ENCODE assay signal across 15 mouse cellular contexts in genomic region chr10:42510141-42510540, GRCm38 (mm10). TPM values are rescaled to one million over a fixed set of nuclear protein-coding genes. Genes with fewer than 3 reads are reported as not detected.
A peak's percentile ranks its signal among the peaks of the same experiment; 100 is the strongest.
DNase-seq lines count a peak whose midpoint lies in the region; ATAC-seq and TF ChIP-seq lines count a peak whose summit lies in the region.
"Had no signal": no experiment of that assay in that cellular context is flagged by ENCODE, and none has a peak within 500 bp of the region (broad histone marks: within the 10 kb centered on the region; RNA-seq: fewer than 3 reads in every experiment).

No protein-coding gene starts in this region.

- H3K9ac ChIP-seq in liver, postnatal 0 days (replicated peaks), result no peak overlapping the region
- H3K9ac ChIP-seq: embryonic facial prominence, embryonic 13.5 days; forebrain, embryonic 12.5 days; hindbrain, embryonic 14.5 days; midbrain, embryonic 13.5 days had no signal

- WGBS in liver, postnatal 0 days (ENCODE audit: insufficient replicate concordance), result 69% methylated on average over 6 of the region's 6 CpGs

- peak; percentile 54 for TF ChIP-seq CTCF in layer of hippocampus, adult 2 months (conservative IDR thresholded peaks at IDR 0.05)
- peak; percentile 64 for TF ChIP-seq CTCF in liver, postnatal 0 days (IDR thresholded peaks at IDR 0.05; ENCODE audit: low read depth)

- peaks cover 17% of the 10 kb centered on the region for H3K4me1 ChIP-seq in liver, postnatal 0 days (ENCODE audit: insufficient read depth)
- H3K4me1 ChIP-seq: embryonic facial prominence, embryonic 13.5 days; forebrain, embryonic 12.5 days had no signal

- no peak for ATAC-seq in liver, postnatal 0 days
- no peak for ATAC-seq in monocyte, adult 5-6 weeks (replicated peaks; ENCODE audit: insufficient number of reproducible peaks, low FRiP score, low TSS enrichment, poor library complexity, severe bottlenecking)
- ATAC-seq: midbrain, embryonic 13.5 days; Patski had no signal

- no peak overlapping the region for H3K4me2 ChIP-seq in liver, postnatal 0 days (ENCODE audit: low read depth, low read length)
- H3K4me2 ChIP-seq: embryonic facial prominence, embryonic 13.5 days; forebrain, embryonic 12.5 days; hindbrain, embryonic 14.5 days; midbrain, embryonic 13.5 days had no signal

- DNase-seq in layer of hippocampus, adult 2 months (ENCODE audit: low spot score in 2 of 2), result no peak
- DNase-seq in layer of hippocampus, adult 11-12 months (ENCODE audit: low spot score), result no peak
- DNase-seq in CD4-positive, CD25-positive, alpha-beta regulatory T cell, adult 2 months (ENCODE audit: low read depth, low spot score), result peak; percentile 47
- peak; percentile 51 for DNase-seq in R1 (ENCODE audit: low read depth, low spot score)
- no peak for DNase-seq in liver, postnatal 0 days
- no peak for DNase-seq in embryo, embryonic 11 days
- DNase-seq: cerebellum, adult 11 months; layer of hippocampus, adult 9-11 months had no signal

- H3K4me3 ChIP-seq in layer of hippocampus, adult 2 months, result no peak overlapping the region
- H3K4me3 ChIP-seq in liver, postnatal 0 days (ENCODE audit: low read depth, low read length), result no peak overlapping the region
- H3K4me3 ChIP-seq: embryonic facial prominence, embryonic 13.5 days; forebrain, embryonic 12.5 days; midbrain, embryonic 13.5 days had no signal

- no peak for TF ChIP-seq EP300 in liver, postnatal 0 days (IDR thresholded peaks at IDR 0.05; ENCODE audit: low read depth)

- no peak overlapping the region for H3K27ac ChIP-seq in layer of hippocampus, adult 2 months
- H3K27ac ChIP-seq in liver, postnatal 0 days (ENCODE audit: low read depth), result no peak overlapping the region
- H3K27ac ChIP-seq: embryonic facial prominence, embryonic 13.5 days; forebrain, embryonic 12.5 days; hindbrain, embryonic 14.5 days; macrophage; midbrain, embryonic 13.5 days had no signal

- H3K27me3 ChIP-seq in liver, postnatal 0 days (ENCODE audit: insufficient read depth, low read length), result no peaks in the 10 kb centered on the region
- H3K27me3 ChIP-seq: embryonic facial prominence, embryonic 13.5 days; forebrain, embryonic 12.5 days; midbrain, embryonic 13.5 days; Patski had no signal

- peaks cover 11% of the 10 kb centered on the region for H3K36me3 ChIP-seq in liver, postnatal 0 days (replicated peaks; ENCODE audit: insufficient read depth, low read length)

- H3K9me3 ChIP-seq in liver, postnatal 0 days (ENCODE audit: low read length), result no peaks in the 10 kb centered on the region
- H3K9me3 ChIP-seq: embryonic facial prominence, embryonic 13.5 days; forebrain, embryonic 12.5 days; midbrain, embryonic 13.5 days had no signal

RNA-seq across cellular contexts. Expression of gene Snx3, which starts 8.3 kb away (rescaled TPM):
- 100 to 1,000 TPM; 188 to 197 TPM for total RNA-seq in layer of hippocampus, adult 2 months (2021)
- polyA plus RNA-seq in liver, postnatal 0 days (2015; fragmentation: Nextera tagmentation; extraction: Ambion mirVana), result 173 and 176 TPM in 2 replicates
- total RNA-seq in monocyte, adult 5-6 weeks (2017), result 60.0 to 80.9 TPM (median 77.6 TPM) in 3 replicates

RNA-seq across cellular contexts. Expression of gene Afg1l, which starts 31.8 kb away (rescaled TPM):
- total RNA-seq in layer of hippocampus, adult 2 months (2021), result 10 to 100 TPM; 12.6 to 15.3 TPM
- polyA plus RNA-seq in liver, postnatal 0 days (2015; fragmentation: Nextera tagmentation; extraction: Ambion mirVana), result 2.3 and 2.9 TPM in 2 replicates
- total RNA-seq in monocyte, adult 5-6 weeks (2017), result 7.3 to 11.4 TPM (median 9.6 TPM) in 3 replicates

Comparison
In these comparisons a context has a peak if more than half of its experiments do, and no peak if none do; other contexts are left out.
1. DNase-seq: peak in CD4-positive, CD25-positive, alpha-beta regulatory T cell, adult 2 months (single experiment) and R1 (single experiment); none in layer of hippocampus, adult 2 months (0 of 2), layer of hippocampus, adult 11-12 months (single experiment), liver, postnatal 0 days (single experiment) and embryo, embryonic 11 days (single experiment).